Mouse (Mus musculus) heart, embryonic 14.5 days (tissue): Measurements from ENCODE around the gene C1ql2. TPM values are rescaled to one million over a fixed set of nuclear protein-coding genes. Genes with fewer than 3 reads are reported as not detected.

ENCODE experiments used
- ATAC-seq: fragments of 200-750 bp; cut with Nextera tagmentation; 2 replicates; pipeline ENCODE4 v1.8.0; 2017; ENCODE audit warnings: low read depth, moderate TSS enrichment; ENCODE audit not compliant: insufficient number of reproducible peaks, insufficient read depth, low FRiP score
- H3K27ac ChIP-seq, 2 experiments: fragments of 200-500 bp in 1 of 2; fragments of 300-500 bp in 1 of 2; sonication (generic) in 1 of 2; replicated peaks in 1 of 2; 2 replicates each; pipeline ENCODE4 v1.5.1; 2012 to 2014; ENCODE audit warnings: low read depth in 2 of 2, low read length in 2 of 2, control low read depth in 1 of 2, mild to moderate bottlenecking in 1 of 2, mixed read lengths in 1 of 2; ENCODE audit not compliant: control insufficient read depth in 1 of 2, insufficient read depth in 1 of 2
- H3K27me3 ChIP-seq: fragments of 300-500 bp; sonication (generic); 2 replicates; pipeline ENCODE4 v1.6.1; 2014; ENCODE audit warnings: mild to moderate bottlenecking, low read length, control low read depth; ENCODE audit not compliant: control insufficient read depth, insufficient read depth
- H3K36me3 ChIP-seq: fragments of 300-500 bp; sonication (generic); 2 replicates; pipeline ENCODE4 v1.6.1; 2014; ENCODE audit warnings: mild to moderate bottlenecking, control low read depth, low read length, mixed read lengths; ENCODE audit not compliant: control insufficient read depth, insufficient read depth
- H3K4me1 ChIP-seq, 2 experiments: fragments of 200-500 bp in 1 of 2; fragments of 300-500 bp in 1 of 2; sonication (generic) in 1 of 2; 2 replicates each; pipeline ENCODE4 v1.6.1; 2012 to 2014; ENCODE audit warnings: low read length in 2 of 2, control low read depth in 1 of 2, mixed read lengths in 1 of 2; ENCODE audit not compliant: control insufficient read depth in 2 of 2, insufficient read depth in 2 of 2
- H3K4me2 ChIP-seq: fragments of 300-500 bp; sonication (generic); 2 replicates; pipeline ENCODE4 v1.6.1; 2014; ENCODE audit warnings: mild to moderate bottlenecking, low read length
- H3K4me3 ChIP-seq, 2 experiments: fragments of 200-500 bp in 1 of 2; fragments of 300-500 bp in 1 of 2; sonication (generic) in 1 of 2; 2 replicates each; pipeline ENCODE4 v1.5.1; 2012 to 2014; ENCODE audit warnings: low read length in 2 of 2, mild to moderate bottlenecking in 2 of 2, control low read depth in 1 of 2, low read depth in 1 of 2, moderate library complexity in 1 of 2; ENCODE audit not compliant: control insufficient read depth in 1 of 2, insufficient read depth in 1 of 2
- H3K9ac ChIP-seq: fragments of 300-500 bp; sonication (generic); 2 replicates; pipeline ENCODE4 v1.6.1; 2014; ENCODE audit warnings: mild to moderate bottlenecking, low read length
- H3K9me3 ChIP-seq: fragments of 300-500 bp; sonication (generic); 2 replicates; pipeline ENCODE4 v1.6.1; 2016; ENCODE audit warnings: low read length, control low read depth; ENCODE audit not compliant: control insufficient read depth
- WGBS: fragments of 180-500 bp; shearing (Covaris S2); extraction: QIAGEN DNeasy Blood & Tissue Kit; methylation state at CpG from one replicate; pipeline ENCODE4 v1.1.7; 2014; 5-methylcytosine and 5-hydroxymethylcytosine counted together
- polyA plus RNA-seq: library from polyadenylated mRNA; unstranded; fragments of >200 nt; fragmentation: Nextera tagmentation; extraction: Ambion mirVana; gene quantifications from 2 replicates; pipeline ENCODE4 v1.2.1, GENCODE M21; 2014

The C1ql2 gene
- polyA plus RNA-seq, 1 experiment from 2014 or later, result not detected

DNA sequence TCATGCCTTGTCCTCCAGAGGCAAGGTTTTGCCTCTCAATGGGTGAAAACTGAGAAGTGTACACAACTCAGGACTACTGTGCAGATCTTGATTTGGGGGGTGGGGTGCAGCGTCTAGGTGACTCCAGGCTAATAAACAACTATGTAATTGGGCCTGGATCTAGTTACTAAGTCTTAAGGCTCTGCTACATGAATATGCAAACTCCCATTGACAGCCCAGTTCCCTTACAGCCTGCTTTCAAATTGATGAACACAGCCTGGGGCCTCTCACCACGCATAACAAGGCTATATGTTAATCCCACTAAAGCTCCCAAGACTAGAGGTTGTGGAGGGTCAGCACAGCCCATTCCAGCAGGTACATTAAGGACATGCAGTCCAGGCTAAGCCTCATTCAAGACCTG is 14.0 kb downstream of the C1ql2 start:
- peaks cover 0 to 4% of the 10 kb centered on the region in 2 experiments; a peak in 2 of 4 replicates for H3K4me1 ChIP-seq
- no peaks in the 10 kb centered on the region for H3K27me3 ChIP-seq
- no peak overlapping the region for H3K4me3 ChIP-seq
- H3K9me3 ChIP-seq, result no peaks in the 10 kb centered on the region
- H3K9ac ChIP-seq, result no peak overlapping the region
- H3K27ac ChIP-seq, result no peak overlapping the region
- no peak for ATAC-seq
- H3K36me3 ChIP-seq, result no peaks in the 10 kb centered on the region
- H3K4me2 ChIP-seq, result no peak overlapping the region
- 35% methylated on average over 2 of the region's 2 CpGs for WGBS

DNA sequence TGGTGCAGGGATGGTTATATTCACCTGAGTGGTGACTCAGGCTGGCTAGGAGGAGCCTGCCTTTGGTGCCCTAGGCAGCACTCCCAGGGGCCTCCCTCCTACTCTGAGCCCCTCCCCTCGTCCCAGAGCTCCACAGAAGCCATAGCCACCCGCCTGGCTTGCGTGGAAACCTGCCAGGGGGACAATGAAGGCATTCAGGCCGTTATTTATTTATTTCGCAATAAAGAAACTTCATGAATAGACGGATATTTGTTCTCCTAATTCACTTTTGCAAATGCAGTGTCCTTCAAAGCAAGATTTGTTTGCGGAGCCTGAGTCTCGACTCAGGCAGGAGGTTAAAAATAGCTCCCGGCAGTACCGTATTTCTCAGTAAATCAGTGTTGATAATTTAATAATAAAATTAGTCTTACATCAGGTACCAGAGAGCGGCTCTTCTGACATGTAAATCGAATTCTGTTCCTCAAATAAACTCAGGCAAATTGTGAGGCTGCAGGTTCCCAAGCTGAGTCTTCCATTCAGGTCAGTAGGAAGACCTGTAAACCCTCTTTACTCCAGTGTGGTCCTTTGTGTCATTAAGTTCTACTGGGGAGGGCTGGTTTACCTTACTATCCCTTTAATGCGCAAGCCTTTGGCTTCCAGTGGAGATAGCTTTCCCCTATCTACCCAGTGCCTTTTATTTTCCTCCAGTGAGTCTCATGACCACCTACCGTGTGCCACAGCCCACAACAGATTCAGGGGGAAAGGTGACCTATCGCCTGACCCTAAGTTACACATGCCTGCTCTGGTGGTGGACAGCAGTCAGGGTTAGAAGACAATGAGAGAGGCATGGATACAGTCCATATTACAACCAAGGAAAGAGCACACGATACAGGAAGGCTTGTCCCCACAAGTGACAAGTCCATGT is 17.2 kb downstream of the C1ql2 start:
- peak overlapping the region; percentile 54 for H3K4me2 ChIP-seq
- H3K27ac ChIP-seq, result no peak overlapping the region; a peak in 1 of 4 replicates
- no peaks in the 10 kb centered on the region for H3K36me3 ChIP-seq
- peak overlapping the region; percentile 37 to 40 for H3K4me3 ChIP-seq
- 9% methylated on average over 16 of the region's 16 CpGs for WGBS
- H3K9ac ChIP-seq, result peak overlapping the region; percentile 18; the same call in 1 of the 2 replicates
- H3K9me3 ChIP-seq, result no peaks in the 10 kb centered on the region
- 0 out of 2 replicates have a peak, but pooled peaks have one; percentile 53 for ATAC-seq
- no peaks in the 10 kb centered on the region for H3K27me3 ChIP-seq
- H3K4me1 ChIP-seq, result peaks cover 0 to 4% of the 10 kb centered on the region in 2 experiments; a peak in 1 of 4 replicates

DNA sequence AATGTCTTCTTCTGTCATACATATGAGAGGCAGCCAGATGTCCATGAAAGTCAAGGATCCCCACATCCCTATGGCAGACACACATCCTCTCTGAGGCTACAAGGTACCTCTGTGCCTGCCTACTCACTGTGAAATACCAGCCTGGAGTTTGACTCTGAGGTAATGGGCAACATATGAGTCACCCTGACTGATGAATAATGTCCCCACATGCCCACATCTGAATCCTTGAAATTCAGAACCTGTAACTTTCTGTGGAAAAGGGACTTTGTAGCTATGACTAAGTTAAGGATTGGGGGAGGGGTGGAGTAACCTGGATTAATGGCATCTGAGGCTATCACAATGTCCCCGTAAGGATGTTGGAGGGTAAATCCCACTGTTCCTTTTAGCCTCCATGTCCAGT is 23.3 kb downstream of the C1ql2 start:
- no peak for ATAC-seq
- WGBS, result 60% methylated on average over 1 of the region's 1 CpGs
- H3K4me1 ChIP-seq, result no peaks in the 10 kb centered on the region
- H3K27ac ChIP-seq, result no peak overlapping the region
- no peaks in the 10 kb centered on the region for H3K36me3 ChIP-seq
- H3K9me3 ChIP-seq, result no peaks in the 10 kb centered on the region
- no peak overlapping the region for H3K9ac ChIP-seq
- H3K4me3 ChIP-seq, result no peak overlapping the region
- no peak overlapping the region for H3K4me2 ChIP-seq
- H3K27me3 ChIP-seq, result no peaks in the 10 kb centered on the region

DNA sequence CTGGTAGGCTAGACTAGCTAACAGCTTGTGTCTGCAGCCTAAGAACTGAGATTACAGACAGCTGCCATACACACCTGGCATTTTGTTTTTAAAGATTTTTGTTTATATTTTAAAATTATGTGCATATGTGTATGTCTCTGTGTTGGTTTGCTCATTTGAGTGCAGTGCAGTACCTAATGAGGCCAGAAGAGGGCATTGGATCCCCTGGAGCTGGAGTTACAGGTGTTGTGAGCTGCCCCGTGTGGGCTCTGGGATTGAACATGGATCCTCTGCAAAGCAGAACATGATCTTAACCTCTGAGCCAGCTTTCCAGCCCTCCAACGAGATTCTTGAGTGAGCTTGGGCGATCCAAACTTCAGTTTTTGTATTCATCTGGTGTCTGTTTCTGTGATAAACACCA is 27.8 kb downstream of the C1ql2 start:
- Histone ChIP-seq H3K4me2 (no peak overlapping the region), H3K9ac (no peak overlapping the region), H3K4me1 (no peaks in the 10 kb centered on the region), H3K27ac (no peak overlapping the region), H3K4me3 (no peak overlapping the region), H3K9me3 (no peaks in the 10 kb centered on the region), H3K27me3 (no peaks in the 10 kb centered on the region), H3K36me3 (no peaks in the 10 kb centered on the region)
- 72% methylated on average over 3 of the region's 3 CpGs for WGBS
- no peak for ATAC-seq

DNA sequence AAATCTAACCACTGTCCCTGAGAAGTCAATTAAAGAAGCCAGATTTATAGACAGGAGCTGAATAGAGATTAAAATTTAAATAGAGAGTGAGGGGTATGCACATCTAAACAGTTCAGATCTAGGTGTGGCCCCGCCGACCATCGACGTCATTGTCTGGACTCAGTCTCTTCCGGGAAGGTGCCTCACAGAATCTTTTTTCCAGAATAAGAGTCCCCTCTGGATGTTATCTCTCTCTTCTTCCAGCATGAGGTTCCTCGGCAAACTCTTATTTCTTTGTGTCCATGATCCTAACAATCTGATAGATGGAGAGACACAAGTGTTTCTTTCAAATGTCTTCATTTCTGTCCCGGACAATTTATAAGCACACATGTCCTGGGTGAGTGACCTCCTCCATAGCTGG is 33.7 kb downstream of the C1ql2 start:
- H3K4me2 ChIP-seq, result no peak overlapping the region
- H3K9me3 ChIP-seq, result no peaks in the 10 kb centered on the region
- H3K9ac ChIP-seq, result no peak overlapping the region
- H3K4me3 ChIP-seq, result no peak overlapping the region
- no peaks in the 10 kb centered on the region for H3K4me1 ChIP-seq
- no peak overlapping the region for H3K27ac ChIP-seq
- H3K36me3 ChIP-seq, result no peaks in the 10 kb centered on the region
- WGBS, result 69% methylated on average over 7 of the region's 7 CpGs
- ATAC-seq, result no peak
- H3K27me3 ChIP-seq, result no peaks in the 10 kb centered on the region

DNA sequence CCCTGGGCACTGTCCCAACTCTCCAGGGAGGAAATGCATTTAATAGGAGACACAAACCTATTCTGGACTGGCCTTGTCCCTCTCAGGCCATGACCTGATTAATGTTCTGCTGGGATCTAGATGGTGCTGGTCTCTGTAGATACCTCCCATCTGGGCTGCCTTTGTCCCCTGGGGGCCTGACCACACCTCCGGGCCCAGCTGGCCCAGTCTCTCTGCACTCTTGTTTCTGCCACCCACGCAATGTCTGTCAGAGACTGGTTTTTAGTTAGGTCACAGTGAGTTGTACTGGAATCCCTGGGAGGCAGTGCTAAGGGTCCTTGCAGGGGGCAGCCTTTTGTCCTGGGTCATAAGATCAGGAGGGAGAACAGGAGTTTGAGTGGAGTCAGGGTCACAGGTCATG is 34.5 kb downstream of the C1ql2 start:
- no peak overlapping the region for H3K4me2 ChIP-seq

DNA sequence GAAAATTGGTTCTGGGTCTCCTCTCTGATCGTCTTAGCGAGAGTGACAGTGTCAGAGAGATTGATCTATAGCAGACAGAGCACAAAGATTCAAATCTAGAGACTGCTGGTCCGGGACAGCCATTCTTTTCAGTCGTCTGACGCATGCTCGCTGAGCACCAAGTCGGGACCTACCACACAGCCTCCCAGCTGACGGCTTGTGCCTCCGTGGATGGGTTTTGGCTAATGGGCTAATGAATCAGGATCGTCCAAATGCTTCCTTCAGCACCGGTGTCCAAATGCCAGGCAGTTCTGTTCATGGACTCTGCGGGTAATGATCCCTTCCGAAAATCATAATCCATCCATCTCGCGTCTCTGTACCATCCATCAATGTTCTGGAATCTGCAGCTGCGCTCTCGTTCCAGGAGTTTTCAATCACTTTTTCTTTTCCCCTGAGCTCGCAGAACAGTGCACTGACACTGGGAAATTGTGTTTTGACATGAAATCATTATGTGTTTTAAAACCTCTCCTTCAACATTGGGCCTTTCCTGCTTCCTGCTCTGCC is 44.7 kb downstream of the C1ql2 start:
- Histone ChIP-seq H3K9ac (no peak overlapping the region), H3K27me3 (no peaks in the 10 kb centered on the region), H3K4me1 (no peaks in the 10 kb centered on the region), H3K27ac (no peak overlapping the region), H3K4me3 (no peak overlapping the region), H3K4me2 (no peak overlapping the region), H3K9me3 (no peaks in the 10 kb centered on the region), H3K36me3 (no peaks in the 10 kb centered on the region)
- no peak for ATAC-seq
- WGBS, result 78% methylated on average over 18 of the region's 18 CpGs

More for the DNA sequence above, 34.5 kb downstream of the C1ql2 start:
- H3K9me3 ChIP-seq, result no peaks in the 10 kb centered on the region
- no peak for ATAC-seq
- no peaks in the 10 kb centered on the region for H3K36me3 ChIP-seq
- WGBS, result 66% methylated on average over 2 of the region's 2 CpGs
- no peaks in the 10 kb centered on the region for H3K27me3 ChIP-seq
- H3K4me1 ChIP-seq, result no peaks in the 10 kb centered on the region
- no peak overlapping the region for H3K27ac ChIP-seq
- no peak overlapping the region for H3K4me3 ChIP-seq
- no peak overlapping the region for H3K9ac ChIP-seq
